Mouse (Mus musculus) embryo, embryonic 11.5 days (tissue): ENCODE measurements around the gene Crtac1.

Experiments
- DNase-seq: peaks from one replicate; pipeline ENCODE4 v3.0.0-alpha.2; 2012; ENCODE audit warnings: low read depth, low spot score

The Crtac1 gene

DNA sequence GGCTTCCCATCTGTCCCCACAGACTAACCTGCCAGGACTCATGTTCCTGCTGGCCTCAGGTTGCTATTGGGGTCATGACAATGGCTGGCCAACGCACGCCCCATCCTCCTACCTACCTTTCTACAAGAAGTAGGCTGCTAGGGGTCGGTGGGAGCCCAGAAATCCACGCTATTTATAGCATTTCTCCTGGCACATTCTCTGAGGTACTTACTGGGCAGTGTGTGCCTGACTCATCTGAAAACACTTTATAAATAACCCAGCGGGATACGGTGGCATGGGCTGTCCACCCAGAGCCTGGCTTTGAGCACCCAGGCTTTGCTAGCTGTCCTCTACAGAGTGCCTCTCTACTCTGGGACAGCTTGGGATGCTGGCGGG is 193.3 kb downstream of the Crtac1 start:
- DNase-seq, result no peak

DNA sequence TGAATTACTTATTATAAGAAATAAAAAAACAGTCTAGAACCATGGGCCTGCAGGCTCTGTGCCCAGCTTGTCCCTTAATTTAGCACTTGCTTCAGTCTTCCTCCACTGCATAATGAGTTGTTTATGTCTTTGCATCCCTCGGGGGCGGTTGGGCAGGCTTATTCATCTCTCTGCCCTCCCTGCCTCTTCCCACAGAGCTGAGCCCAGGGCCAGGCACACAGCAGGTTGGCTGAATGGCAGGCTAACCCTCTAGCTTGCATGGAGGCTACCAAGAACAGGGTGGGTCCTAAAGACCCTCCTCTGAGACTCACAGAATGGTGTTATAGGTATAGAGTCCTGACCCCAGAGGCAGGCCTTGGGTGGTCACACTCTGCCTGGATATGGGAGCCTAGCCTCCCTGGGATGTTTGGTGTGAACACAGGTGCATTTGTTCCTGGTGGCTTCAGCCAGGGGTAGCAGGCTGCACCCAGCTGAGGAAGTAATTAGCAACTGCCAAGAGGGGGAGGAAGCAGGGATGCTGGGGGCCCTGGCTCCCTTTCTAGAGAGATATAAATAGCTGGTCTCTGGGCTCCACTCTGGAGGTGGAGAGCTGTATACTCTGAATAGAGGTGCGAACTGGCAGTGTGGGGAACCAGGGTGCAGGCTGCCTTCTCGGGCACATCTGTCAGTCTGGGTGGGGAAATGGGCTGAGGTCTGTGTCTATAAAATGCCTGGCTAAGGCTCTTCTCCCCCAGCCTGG is 193.8 kb downstream of the Crtac1 start:
- DNase-seq, result no peak
